Mouse (Mus musculus): Measurements from ENCODE around the gene Sft2d2.

Sft2d2 gene

DNA sequence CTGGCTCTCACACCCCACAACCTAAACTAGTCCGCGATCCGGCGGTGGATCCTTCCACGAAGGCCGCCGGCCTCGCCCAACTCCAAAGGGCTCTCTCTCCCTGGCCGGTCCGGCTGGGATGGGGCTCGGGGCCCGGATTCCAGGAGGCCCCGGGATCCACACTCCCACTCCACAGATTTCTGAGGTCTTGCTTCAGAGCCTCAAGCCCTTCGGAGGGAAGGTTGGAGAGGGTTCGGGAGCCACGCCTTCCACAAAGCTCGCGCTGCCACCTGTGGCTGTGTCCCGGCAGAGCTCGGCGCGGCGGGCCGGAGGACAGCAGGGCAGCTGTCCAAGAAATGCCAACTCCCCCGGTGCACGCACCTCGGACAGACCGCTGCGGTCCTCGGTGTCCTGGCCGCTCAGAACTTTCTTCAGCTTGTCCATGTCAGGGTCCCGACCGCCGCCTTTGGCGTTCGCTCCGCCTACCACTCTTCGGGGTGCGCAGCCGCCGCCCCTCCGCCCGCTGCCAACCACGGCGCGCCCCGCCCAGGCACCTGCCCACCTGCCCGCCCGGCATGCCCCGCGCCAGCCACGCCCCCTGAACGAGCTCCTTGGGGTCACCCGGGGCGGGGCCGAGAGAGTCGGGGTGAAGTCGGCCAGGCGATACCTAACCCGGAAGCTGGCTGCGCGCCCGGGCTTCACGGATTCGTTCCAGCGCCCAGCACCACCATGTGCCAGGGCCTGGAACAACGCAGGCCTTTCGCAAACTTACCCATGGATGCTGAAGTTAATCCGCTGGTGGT lies at the start of gene Sft2d2:
Gene Sft2d2 (minus strand): TSS at position 559 of the 782 bp plus-strand sequence.
- DNase-seq (ENCODE audit: extremely low spot score) = peak; percentile 85

DNA sequence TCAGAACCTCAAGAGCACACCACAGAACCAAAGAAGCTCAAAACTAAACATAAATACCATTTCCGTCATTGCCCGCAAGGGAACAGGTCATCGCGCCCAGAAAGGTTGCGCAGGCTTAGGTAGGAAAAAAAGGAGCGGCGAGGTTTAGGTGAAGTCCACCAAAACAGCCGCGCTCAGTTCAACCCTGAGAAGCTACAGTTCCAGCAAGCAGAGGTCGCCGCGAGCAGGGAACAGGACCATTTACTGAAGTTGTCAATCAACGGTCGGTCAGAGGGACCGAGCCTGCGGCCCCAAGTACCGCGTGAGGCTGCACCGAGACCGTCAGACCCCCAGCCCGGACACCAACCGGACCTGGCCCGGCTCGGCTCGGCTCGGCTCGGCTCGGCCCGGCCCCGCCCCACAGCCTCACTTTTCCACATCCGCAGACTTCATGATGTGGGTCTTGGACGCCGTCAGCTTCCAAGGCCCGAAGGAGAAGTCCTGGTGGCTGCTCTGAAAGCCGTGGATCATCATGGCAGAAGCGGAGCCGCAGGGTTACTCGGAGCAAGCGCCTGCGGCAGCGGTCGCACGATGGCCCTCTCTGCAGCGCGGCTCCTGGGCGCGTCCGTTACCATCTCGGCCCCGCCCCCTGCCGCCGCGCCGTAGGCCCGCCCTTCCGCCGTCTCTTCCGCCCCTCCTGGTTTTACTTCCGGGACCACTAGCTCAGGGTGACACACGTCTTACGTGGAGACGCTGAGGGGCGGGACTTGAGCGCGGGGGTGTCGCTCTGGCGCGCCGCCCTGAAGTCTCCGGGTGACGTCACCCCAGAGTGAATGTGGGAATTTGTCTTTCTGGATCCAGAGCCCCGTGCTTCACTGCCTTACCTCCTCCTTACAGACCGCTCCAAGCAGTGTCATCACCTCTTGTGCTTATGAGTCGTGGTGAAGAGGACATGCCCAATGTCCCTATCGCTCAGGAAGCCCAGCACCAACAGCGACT lies 42.4 kb upstream of the Sft2d2 start, which contains the start of gene Tiprl:
Gene Tiprl (minus strand): TSS at position 676 of the 978 bp plus-strand sequence.
- peak; percentile 94 for DNase-seq (ENCODE audit: extremely low spot score)

DNA sequence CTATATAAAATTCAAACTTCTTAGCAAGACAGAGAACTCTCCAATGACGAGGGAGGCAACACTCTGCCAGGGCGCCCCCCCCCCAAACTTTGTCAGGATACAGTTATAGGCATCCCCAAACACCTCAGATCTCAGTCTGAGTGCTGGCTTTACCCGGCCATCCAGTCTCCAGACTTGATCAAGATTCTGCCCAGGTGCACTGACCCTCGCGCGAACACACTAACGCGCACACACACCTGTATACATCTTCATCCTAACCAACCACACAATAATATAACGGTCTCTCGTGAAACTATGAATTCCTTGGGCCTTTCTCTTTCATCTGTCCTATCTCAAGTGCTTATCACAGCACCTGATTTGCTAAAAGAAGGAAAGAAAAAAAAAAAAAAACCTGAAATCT lies 41.6 kb upstream of the Sft2d2 start:
- no peak for DNase-seq (ENCODE audit: extremely low spot score)

GRCm38 (mm10) chr1:165233806-165234205 lies 39.6 kb upstream of the Sft2d2 start:
- no peak for DNase-seq (ENCODE audit: extremely low spot score)

DNA sequence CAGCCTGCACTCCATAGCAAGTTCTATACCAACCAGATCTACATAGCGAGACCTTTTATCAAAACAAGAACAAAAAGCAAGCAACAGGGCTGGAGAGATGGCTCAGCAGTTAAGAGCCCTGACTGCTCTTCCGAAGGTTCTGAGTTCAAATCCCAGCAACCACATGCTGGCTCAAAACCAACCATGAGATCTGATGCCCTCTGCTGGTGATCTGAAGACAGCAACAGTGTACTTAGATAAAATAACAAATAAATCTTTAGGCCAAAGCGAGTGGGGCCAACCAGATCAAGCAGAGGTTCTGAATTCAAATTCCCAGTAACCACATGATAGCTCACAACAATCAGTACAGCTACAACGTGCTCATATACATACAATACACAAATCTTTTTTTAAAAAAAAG lies 36.5 kb upstream of the Sft2d2 start:
- DNase-seq (ENCODE audit: extremely low spot score) = no peak

- DNase-seq (ENCODE audit: extremely low spot score) = no peak
These were observed 35.3 kb upstream of the Sft2d2 start for GRCm38 (mm10) chr1:165229577-165229976.

- no peak for DNase-seq (ENCODE audit: extremely low spot score)
These were observed 22.9 kb upstream of the Sft2d2 start for GRCm38 (mm10) chr1:165217023-165217589.

DNA sequence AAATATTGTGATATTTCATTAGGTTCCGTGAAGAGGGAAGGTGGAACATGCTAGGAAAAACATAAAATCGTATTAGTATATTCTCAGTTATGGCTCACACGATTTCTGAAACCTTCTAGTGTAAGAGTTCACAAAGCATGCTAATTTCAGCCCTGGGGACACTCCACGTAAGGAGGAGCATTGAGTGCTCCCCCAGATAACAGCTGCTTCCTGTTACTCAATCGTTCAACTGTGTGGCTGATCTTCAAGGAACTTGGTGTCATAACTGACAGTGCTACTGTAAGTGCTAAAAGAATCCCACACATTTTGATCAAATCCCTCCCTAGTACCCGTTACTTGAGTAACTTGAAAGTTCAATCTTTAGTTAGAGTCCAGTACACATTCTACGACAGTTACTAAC lies 21.6 kb upstream of the Sft2d2 start:
- DNase-seq (ENCODE audit: extremely low spot score) = no peak

DNA sequence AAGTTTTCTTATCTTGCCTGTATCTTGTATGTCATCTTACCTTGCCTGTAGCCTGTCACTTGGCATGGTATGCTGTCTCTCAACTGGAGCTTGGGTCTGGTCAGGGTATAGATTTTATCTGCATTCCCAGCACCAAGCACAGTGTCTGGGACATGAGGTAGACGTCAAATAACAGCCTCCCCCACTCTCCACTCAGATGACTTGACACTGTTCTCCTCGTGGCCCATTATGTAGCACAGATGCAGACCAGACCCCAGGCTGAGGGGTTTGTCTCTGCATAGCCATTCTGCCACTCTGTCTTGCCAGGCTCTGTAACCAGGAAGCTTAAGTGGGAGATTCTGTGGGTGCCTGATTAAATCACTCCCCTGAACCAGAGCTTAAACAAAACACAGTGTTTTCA lies 11.4 kb upstream of the Sft2d2 start:
- no peak for DNase-seq (ENCODE audit: extremely low spot score)

DNA sequence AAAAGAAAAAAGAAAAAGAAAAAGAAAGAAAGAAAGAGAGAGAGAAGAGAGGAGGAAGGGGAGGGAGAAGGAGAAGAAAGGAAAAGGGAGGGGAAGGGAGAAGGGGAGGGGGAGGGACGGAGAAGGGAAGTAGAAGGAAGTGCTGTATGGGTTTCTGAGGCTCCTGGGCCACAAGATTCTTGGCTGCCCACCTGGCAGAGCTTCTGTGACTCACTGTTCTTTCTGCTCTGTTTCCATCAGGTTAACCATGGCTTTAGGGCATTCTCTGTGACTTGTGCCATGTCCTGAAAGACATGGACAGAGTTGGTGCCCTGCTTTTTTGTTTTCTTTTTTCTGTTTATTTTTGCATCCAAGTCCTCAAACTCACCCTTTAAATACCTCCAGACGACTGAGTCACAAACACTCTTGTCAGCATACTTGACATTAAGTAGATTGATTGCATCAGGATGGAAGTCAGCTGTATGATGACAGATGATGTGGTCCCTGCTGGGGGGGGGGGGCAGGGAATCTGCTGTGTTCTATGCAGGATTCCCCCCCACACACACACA lies 9.3 kb upstream of the Sft2d2 start:
- no peak for DNase-seq (ENCODE audit: extremely low spot score)

- no peak for DNase-seq (ENCODE audit: extremely low spot score)
These were observed 7.3 kb upstream of the Sft2d2 start for GRCm38 (mm10) chr1:165201445-165202012.

DNA sequence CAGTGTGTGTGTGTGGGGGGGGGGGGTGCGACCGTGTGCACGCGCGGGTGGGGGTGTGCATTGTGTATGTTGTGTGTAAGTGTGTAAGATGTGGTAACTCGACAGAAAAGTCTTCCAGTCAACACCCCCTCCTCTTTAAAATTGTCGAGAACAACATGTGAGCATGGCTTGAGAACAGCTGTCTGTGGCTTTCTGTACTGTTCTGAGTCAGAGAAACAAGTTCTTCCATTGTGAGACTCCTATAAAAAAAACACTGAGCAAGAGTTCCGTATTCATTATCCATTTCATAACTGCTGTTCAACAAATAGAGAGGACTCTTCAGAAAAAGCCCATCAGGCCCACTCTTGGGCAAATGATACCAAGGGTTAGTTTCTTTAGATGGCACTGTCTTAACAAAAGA lies 6.5 kb upstream of the Sft2d2 start:
- no peak for DNase-seq (ENCODE audit: extremely low spot score)

DNA sequence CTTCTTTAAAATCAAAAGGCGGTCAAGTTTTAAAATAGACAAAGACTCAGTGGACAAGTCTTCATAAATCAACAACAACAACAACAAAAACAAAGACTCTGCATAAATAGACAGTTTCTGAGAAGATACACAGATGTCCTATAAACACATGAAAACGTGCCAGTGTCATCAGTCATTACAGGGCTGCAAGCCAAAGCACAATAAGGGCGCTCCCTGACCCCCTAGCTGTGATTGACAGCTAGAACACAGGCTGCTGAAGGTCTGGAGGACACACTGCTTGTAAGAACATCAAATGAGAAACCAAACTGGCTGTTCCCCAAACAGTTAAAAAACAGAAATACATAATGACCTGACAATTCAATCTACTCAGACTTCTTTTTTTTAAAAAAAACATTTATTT lies 5.4 kb upstream of the Sft2d2 start:
- no peak for DNase-seq (ENCODE audit: extremely low spot score)

DNA sequence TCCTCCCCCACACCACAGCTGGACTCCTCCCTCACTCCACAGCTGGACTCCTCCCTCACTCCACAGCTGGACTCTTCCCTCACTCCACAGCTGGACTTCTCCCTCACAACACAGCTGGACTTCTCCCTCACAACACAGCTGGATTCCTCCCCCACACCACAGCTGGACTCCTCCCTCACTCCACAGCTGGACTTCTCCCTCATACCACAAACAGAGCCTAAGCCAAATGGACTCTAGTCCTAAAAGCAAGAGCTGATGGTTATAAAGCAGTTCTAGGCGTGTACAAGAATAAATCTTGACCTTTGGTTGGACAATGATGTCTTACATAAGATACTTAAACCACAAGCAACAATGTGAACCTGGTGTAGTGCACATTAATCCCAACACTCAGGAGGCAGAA lies 4.7 kb upstream of the Sft2d2 start:
- no peak for DNase-seq (ENCODE audit: extremely low spot score)

GRCm38 (mm10) chr1:165197875-165198274 lies 3.6 kb upstream of the Sft2d2 start:
- no peak for DNase-seq (ENCODE audit: extremely low spot score)

DNA sequence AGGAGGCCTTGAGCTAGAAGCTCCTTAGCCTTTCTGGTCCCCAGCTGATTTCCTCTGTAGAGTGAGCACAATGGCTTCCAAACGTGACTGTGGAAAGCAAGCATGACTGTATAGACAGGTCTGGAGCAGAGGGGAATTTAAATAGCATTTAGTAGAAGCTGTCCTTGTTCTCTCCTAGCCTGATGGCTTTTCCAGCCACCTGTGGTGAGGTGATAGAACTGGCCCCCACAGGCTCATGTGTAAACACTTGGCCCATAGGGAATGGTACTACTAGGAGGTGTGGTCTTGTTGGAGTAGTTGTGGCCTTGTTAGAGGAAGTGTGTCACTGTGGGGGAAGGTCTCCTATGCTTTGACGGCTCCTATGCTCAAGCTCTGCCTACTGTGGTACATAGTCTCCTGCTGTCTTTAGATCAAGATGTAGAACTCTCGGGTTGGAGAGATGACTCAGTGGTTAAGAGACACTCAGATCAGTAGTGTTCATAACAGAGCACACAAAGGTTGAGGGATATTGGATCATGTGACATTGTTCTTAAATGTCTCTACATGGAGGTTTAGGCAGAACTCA lies 1.2 kb upstream of the Sft2d2 start:
- DNase-seq (ENCODE audit: extremely low spot score) = no peak

DNA sequence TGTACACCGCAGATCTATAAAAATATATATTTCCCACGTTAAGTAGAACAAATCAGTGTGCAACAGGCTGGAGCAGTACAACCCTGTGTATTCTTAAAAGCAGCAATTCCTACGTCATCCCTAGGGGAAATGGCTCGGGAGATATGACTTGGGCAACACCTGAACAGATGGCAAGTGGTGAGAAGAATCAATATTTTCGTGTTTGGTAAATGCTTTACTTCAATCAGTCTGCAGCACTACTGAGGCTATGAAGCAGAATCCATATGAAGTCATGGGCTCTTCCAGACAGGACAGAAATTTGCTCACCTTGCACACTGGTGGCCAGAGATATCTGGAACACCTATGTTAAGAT lies 400 bp upstream of the Sft2d2 start:
- no peak for DNase-seq (ENCODE audit: extremely low spot score)

GRCm38 (mm10) chr1:165193426-165193825 lies 812 bp downstream of the Sft2d2 start:
- no peak for DNase-seq (ENCODE audit: extremely low spot score)

- no peak for DNase-seq (ENCODE audit: extremely low spot score)
These were observed 1.4 kb downstream of the Sft2d2 start for GRCm38 (mm10) chr1:165192714-165193264.

DNA sequence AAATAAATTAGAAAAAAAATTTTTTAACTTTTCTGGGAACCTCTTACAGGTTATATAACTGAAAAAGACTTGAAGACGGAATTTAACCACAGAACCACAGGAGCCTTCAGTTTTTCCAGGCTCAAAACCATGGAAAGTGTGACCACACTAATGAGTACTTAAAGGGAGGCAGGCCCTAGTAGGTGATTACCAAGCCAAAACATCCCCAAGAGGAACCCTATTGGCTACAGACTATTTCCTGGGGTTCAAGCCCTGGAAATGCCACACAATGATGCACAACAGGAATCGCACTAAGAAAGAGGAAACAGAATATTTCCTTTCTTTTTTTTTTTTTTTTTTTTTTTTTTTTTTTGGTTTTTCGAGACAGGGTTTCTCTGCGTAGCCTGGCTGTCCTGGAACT lies 2.1 kb downstream of the Sft2d2 start:
- DNase-seq (ENCODE audit: extremely low spot score) = no peak

DNA sequence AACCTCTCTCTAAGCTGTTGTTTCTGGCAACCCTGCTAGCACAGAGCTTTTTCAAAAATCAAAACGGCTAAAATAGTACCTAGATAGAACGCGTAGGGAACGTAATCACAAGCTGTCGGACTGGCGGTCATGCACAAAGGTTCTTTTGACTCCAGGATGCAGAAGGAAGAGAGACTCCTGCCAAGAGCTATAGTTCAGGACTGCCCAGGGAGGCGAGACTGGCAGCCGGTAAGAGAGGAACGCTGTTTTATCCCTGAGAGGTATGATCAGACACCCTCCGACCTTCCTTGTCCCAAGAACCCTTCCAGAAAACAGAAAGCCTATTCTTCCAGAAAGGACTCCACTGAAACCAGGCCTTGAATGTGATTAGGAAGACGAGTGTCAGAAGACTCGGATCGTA lies 2.6 kb downstream of the Sft2d2 start:
- DNase-seq (ENCODE audit: extremely low spot score) = no peak

All from embryo, embryonic 9.5 days (tissue).